Mouse (Mus musculus) liver, postnatal 0 days (tissue): Measurements from ENCODE around the gene Tsnax.

Source experiments
- CTCF ChIP-seq: sonication (generic); IDR thresholded peaks from 2 replicates; pipeline ENCODE4 v1.5.1; 2016; ENCODE audit warnings: antibody characterized with exemption, low read depth
- EP300 ChIP-seq: IDR thresholded peaks from 2 replicates; pipeline ENCODE4 v1.6.1; 2016; ENCODE audit warnings: antibody characterized with exemption, low read depth, mild to moderate bottlenecking

- TF ChIP-seq EP300, result no peak
- TF ChIP-seq CTCF, result no peak
Observed at GRCm38 (mm10) chr8:125074581-125074980, 61.8 kb downstream of the Tsnax start.
